Mouse (Mus musculus) leukemia stem cell, adult 10-12 weeks (primary cell): Measurements from ENCODE around the gene Nr6a1. TPM values are rescaled to one million over a fixed set of nuclear protein-coding genes. Genes with fewer than 3 reads are reported as not detected.

Source experiments
- polyA plus RNA-seq: library from polyadenylated mRNA; stranded (reverse); fragments of >175 nt; gene quantifications from 2 replicates; pipeline ENCODE4 v1.2.3, GENCODE M21; 2012; ENCODE audit warnings: low replicate concordance

The Nr6a1 gene
- polyA plus RNA-seq = 0.38 and 0.79 TPM in 2 replicates

DNA sequence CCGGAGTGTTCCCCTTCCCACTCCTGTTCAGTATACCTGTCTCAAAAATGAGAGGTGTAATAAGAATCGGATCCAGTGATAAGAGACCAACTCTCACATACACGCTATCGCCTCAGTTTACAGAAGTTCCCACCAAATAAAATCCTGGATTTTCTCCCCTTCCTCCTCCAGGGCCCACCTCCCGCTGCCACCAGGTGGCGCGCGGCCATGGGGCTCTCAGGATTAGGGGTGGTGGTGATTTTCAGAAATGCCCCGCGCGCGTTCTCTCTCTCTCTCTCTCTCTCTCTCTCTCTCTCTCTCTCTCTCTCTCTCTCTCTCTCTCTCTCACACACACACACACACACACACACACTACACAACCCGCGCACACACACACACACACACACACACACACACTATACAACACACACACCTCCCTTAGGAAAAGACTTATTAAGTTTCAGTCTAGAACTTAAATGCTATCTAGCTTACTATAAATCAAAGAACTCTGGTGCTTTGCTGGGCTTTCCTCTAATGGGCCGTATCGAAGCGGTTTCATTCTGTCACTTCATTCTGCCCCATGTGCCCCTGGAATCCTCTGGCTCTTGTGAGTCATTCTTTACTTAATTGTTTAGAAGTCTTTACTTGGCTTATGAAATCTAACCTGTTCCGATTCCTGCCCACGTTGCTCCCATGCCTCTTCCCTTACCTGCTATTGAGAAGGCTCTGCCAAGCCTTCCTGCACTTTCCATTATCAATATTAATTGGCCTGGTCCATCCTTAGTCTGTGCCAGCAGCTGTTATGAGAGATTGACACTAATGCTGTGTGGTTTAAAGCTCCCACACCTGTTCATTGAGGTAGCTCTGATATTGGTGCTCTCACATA, at the start of gene Nr6a1:
TSS of gene Nr6a1 (minus strand) at position 574 of the 865 bp plus-strand sequence.

DNA sequence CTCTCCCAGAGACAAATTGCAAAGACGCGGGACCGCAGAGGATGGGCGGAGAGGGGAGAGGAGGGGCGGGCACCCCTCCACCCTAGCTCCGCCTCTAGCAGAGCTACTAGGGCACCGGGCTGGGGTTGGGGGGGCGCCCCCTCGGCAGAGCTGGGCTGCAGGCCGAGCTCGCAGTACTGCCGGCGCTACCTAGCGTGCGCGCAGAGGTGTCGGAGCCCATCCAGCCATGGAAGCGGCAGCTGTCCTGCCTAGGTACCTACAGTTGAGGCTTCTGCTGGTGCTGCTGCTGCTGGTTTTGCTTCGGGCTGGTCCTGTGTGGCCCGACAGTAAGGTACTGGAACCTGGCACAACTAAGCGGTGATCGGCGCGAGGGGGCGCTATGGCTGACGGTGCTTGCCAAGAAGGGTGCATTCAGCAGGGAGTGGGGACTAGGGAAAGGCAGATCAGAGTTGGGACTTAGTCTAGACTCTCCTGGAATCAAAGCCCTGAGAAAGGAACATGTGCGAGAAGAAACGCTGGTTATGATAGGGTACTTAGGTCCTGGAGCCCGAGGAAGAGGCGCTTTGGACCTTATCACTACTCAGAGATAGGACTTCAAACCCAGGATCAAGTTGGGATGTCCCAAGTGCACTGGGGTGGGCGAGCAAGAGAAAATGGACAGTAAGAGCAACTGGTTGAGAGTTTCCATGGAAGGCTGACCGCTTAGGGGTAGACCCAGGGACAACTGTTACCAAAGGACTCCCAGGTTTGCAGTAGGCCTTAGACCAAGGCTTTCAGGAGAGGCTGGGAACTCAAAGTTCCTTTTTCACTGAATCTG, 4.6 kb upstream of the Nr6a1 start, which contains the start of gene Olfml2a:
TSS of gene Olfml2a (plus strand) at position 128 of the 817 bp plus-strand sequence.

DNA sequence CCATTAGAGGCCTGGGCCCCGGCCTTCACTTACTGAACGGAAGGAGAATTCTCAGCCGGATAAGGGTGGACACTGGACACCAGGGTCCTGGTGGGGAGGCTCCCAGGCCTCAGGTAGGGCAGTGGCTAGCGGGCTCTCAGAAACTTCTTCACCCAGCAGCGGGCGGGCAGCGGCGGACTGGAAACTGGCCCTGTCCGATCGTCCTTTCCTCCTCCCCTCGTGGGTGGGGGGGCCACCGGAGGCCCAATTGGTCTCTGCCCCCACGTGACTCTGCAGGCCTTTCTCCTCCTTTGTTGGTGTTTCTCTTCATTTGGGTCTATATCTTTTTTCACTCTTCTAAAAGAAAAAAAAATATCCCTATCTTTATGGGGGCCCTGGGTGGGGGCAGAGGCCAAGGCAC, 213.2 kb downstream of the Nr6a1 start, which contains the start of gene Nr5a1:
TSS of gene Nr5a1 (minus strand) at position 219 of the 400 bp plus-strand sequence.

Other genes with a start within 250 kb of the Nr6a1 start
- 3.5 and 5.8 TPM in 2 replicates for gene Nr5a1, start 213.1 kb downstream of the Nr6a1 start, polyA plus RNA-seq
- 0.10 and 0.20 TPM in 2 replicates for gene Olfml2a, start 4.3 kb upstream of the Nr6a1 start, polyA plus RNA-seq
- gene Wdr38, start 69.8 kb upstream of the Nr6a1 start, polyA plus RNA-seq = 0.06 TPM in 1 of 2 replicates, not detected in the other
- gene Arpc5l, start 77.7 kb upstream of the Nr6a1 start, polyA plus RNA-seq = 67.3 and 124 TPM in 2 replicates
- gene Rpl35, start 77.9 kb upstream of the Nr6a1 start, polyA plus RNA-seq = 126 and 224 TPM in 2 replicates
- 1.4 and 3.1 TPM in 2 replicates for gene Golga1, start 137.9 kb upstream of the Nr6a1 start, polyA plus RNA-seq